Mouse (Mus musculus) left cerebral cortex, adult 8-10 months (tissue): ENCODE results near the gene Sri. TPM values are rescaled to one million over a fixed set of nuclear protein-coding genes. Genes with fewer than 3 reads are reported as not detected.
"Not testable (repeated sequence)": the region's sequence is repeated elsewhere in the genome, so short reads cannot be mapped to it uniquely, and the experiment has no call there.

Experiments
- DNase-seq, 2 experiments: peaks; one replicate each; pipeline ENCODE4 v3.0.0; 2022; ENCODE audit warnings: low spot score in 2 of 2
- total RNA-seq, 4 experiments: library from RNA; stranded (reverse); gene quantifications; 2 replicates each; pipeline ENCODE4 v1.2.4; 2022

The Sri gene
- total RNA-seq: 100 to 1,000 TPM in 2 of 4 experiments, 10 to 100 TPM in 2; 88.7 to 108 (median 99.9) TPM

- no peak for DNase-seq
Measured at GRCm38 (mm10) chr5:8045855-8046254, at the start of gene Sri. Sri (plus strand) TSS chr5:8046078.

- DNase-seq: peak in 1 of 2 experiments; percentile 2
Measured at GRCm38 (mm10) chr5:7996401-7997044, 49.4 kb upstream of the Sri start.

GRCm38 (mm10) chr5:7997086-7997485 lies 48.8 kb upstream of the Sri start:
- no peak for DNase-seq

GRCm38 (mm10) chr5:8000466-8000865 lies 45.4 kb upstream of the Sri start:
- DNase-seq: peak; percentile 2 to 7

GRCm38 (mm10) chr5:8002827-8003226 lies 43.1 kb upstream of the Sri start:
- DNase-seq: no peak

- DNase-seq: no peak
Measured at GRCm38 (mm10) chr5:8013276-8013675, 32.6 kb upstream of the Sri start.

- not testable (repeated sequence) for DNase-seq
Measured at GRCm38 (mm10) chr5:8034596-8034995, 11.3 kb upstream of the Sri start.

GRCm38 (mm10) chr5:8053827-8054226 lies 7.9 kb downstream of the Sri start:
- DNase-seq: no peak

GRCm38 (mm10) chr5:8055721-8056129 lies 9.8 kb downstream of the Sri start:
- no peak for DNase-seq

- DNase-seq: peak; percentile 70 to 71
Measured at GRCm38 (mm10) chr5:8056141-8057017, 10.5 kb downstream of the Sri start.

- DNase-seq: no peak
Measured at GRCm38 (mm10) chr5:8057018-8057323, 11.1 kb downstream of the Sri start.

GRCm38 (mm10) chr5:8058056-8058455 lies 12.2 kb downstream of the Sri start:
- DNase-seq: no peak

- no peak for DNase-seq
Measured at GRCm38 (mm10) chr5:8062469-8062868, 16.6 kb downstream of the Sri start.

GRCm38 (mm10) chr5:8063207-8063606 lies 17.3 kb downstream of the Sri start:
- DNase-seq: no peak

- DNase-seq: no peak
Measured at GRCm38 (mm10) chr5:8073406-8073805, 27.5 kb downstream of the Sri start.

GRCm38 (mm10) chr5:8073901-8074561 lies 28.2 kb downstream of the Sri start:
- DNase-seq: no peak

GRCm38 (mm10) chr5:8077481-8077880 lies 31.6 kb downstream of the Sri start:
- no peak for DNase-seq

GRCm38 (mm10) chr5:8082800-8083509 lies 37.1 kb downstream of the Sri start:
- no peak for DNase-seq

GRCm38 (mm10) chr5:8085661-8086060 lies 39.8 kb downstream of the Sri start:
- DNase-seq: no peak

- DNase-seq: no peak
Measured at GRCm38 (mm10) chr5:8088147-8088546, 42.3 kb downstream of the Sri start.

GRCm38 (mm10) chr5:8094921-8095320 lies 49.0 kb downstream of the Sri start:
- DNase-seq: no peak

GRCm38 (mm10) chr5:8095689-8096088 lies 49.8 kb downstream of the Sri start:
- DNase-seq: no peak
